Mouse (Mus musculus) limb, embryonic 14.5 days (tissue): ENCODE measurements around the gene Pqbp1. TPM values are rescaled to one million over a fixed set of nuclear protein-coding genes. Genes with fewer than 3 reads are reported as not detected.

Experiments
- ATAC-seq: fragments of 200-750 bp; cut with Nextera tagmentation; 2 replicates; pipeline ENCODE4 v1.8.0; 2017; ENCODE audit warnings: low read depth, moderate number of reproducible peaks, moderate TSS enrichment; ENCODE audit not compliant: low FRiP score
- DNase-seq: peaks from one replicate; pipeline ENCODE4 v3.0.0-alpha.2; 2015; ENCODE audit warnings: low spot score
- H3K27ac ChIP-seq: fragments of 300-500 bp; sonication (generic); replicated peaks from 2 replicates; pipeline ENCODE4 v1.5.1; 2014; ENCODE audit warnings: low read depth, mild to moderate bottlenecking, low read length, moderate library complexity, mixed read lengths
- H3K27me3 ChIP-seq: fragments of 300-500 bp; sonication (generic); 2 replicates; pipeline ENCODE4 v1.6.1; 2014; ENCODE audit warnings: low read length, mixed read lengths; ENCODE audit not compliant: control insufficient read depth, insufficient read depth
- H3K36me3 ChIP-seq: fragments of 300-500 bp; sonication (generic); 2 replicates; pipeline ENCODE4 v1.6.1; 2014; ENCODE audit warnings: mild to moderate bottlenecking, low read length, moderate library complexity, mixed read lengths; ENCODE audit not compliant: control insufficient read depth, insufficient read depth
- H3K4me1 ChIP-seq: fragments of 300-500 bp; sonication (generic); 2 replicates; pipeline ENCODE4 v1.6.1; 2014; ENCODE audit warnings: antibody characterized with exemption, low read length, mixed read lengths; ENCODE audit not compliant: control insufficient read depth, insufficient read depth
- H3K4me2 ChIP-seq: fragments of 300-500 bp; sonication (generic); replicated peaks from 2 replicates; pipeline ENCODE4 v1.6.1; 2014; ENCODE audit warnings: low read depth, mild to moderate bottlenecking, low read length, moderate library complexity; ENCODE audit not compliant: severe bottlenecking
- H3K4me3 ChIP-seq: fragments of 300-500 bp; sonication (generic); replicated peaks from 2 replicates; pipeline ENCODE4 v1.5.1; 2014; ENCODE audit warnings: low read length
- H3K9ac ChIP-seq: fragments of 300-500 bp; sonication (generic); 2 replicates; pipeline ENCODE4 v1.6.1; 2014; ENCODE audit warnings: mild to moderate bottlenecking, low read depth, low read length, moderate library complexity; ENCODE audit not compliant: severe bottlenecking
- H3K9me3 ChIP-seq: fragments of 300-500 bp; sonication (generic); 2 replicates; pipeline ENCODE4 v1.6.1; 2016; ENCODE audit warnings: low read length; ENCODE audit not compliant: control insufficient read depth
- POLR2A ChIP-seq: fragments of 200-500 bp; IDR thresholded peaks from 2 replicates; pipeline ENCODE4 v1.8.0; 2012; ENCODE audit warnings: inconsistent platforms, mild to moderate bottlenecking, moderate library complexity, borderline replicate concordance; ENCODE audit not compliant: insufficient read depth, insufficient read length; ENCODE audit errors: extremely low read depth
- WGBS: fragments of 180-500 bp; shearing (Covaris S2); extraction: QIAGEN DNeasy Blood & Tissue Kit; methylation state at CpG from one replicate; pipeline ENCODE4 v1.1.7; 2014; 5-methylcytosine and 5-hydroxymethylcytosine counted together
- polyA plus RNA-seq, 2 experiments: library from polyadenylated mRNA; depleted of rRNA in 1 of 2; stranded (reverse) in 1 of 2; unstranded in 1 of 2; fragments of >200 nt; fragmentation: Nextera tagmentation in 1 of 2; extraction: Ambion mirVana in 1 of 2; gene quantifications; 2 replicates each; pipeline versions ENCODE4 v1.2.1 to v1.2.3; 2012 to 2014

The Pqbp1 gene
- polyA plus RNA-seq, 2 experiments = 93.0 to 138 TPM

DNA sequence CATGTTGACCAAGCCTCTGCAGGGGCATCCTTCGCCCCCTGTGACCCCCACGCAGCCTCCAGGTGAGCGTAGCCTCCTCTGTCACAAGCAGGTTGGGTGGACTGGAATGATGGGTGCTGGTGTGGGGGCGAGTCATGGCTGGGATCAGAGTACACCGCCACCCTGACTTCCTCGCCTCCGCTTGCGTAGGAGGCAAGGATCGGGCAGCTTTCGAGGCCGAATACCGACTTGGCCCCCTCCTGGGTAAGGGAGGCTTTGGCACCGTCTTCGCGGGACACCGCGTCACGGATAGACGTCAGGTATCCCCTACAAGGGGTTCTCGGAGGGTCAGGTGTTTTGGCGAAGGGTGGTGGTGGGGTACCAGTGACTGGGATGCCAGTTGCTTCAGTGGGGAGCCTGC lies 20.6 kb downstream of the Pqbp1 start:
- WGBS = 29% methylated on average over 21 of the region's 21 CpGs
- no peaks in the 10 kb centered on the region for H3K9me3 ChIP-seq
- H3K4me1 ChIP-seq = no peaks in the 10 kb centered on the region
- peak; percentile 7; the same call in 1 of the 2 replicates for ATAC-seq
- H3K36me3 ChIP-seq = peaks cover 6% of the 10 kb centered on the region; the same call in 1 of the 2 replicates
- H3K9ac ChIP-seq = peak overlapping the region; percentile 34; the same call in 1 of the 2 replicates
- peak overlapping the region; percentile 40 for H3K4me3 ChIP-seq
- H3K4me2 ChIP-seq = peak overlapping the region; percentile 77
- DNase-seq = no peak
- TF ChIP-seq POLR2A = no peak
- H3K27ac ChIP-seq = no peak overlapping the region
- H3K27me3 ChIP-seq = no peaks in the 10 kb centered on the region

DNA sequence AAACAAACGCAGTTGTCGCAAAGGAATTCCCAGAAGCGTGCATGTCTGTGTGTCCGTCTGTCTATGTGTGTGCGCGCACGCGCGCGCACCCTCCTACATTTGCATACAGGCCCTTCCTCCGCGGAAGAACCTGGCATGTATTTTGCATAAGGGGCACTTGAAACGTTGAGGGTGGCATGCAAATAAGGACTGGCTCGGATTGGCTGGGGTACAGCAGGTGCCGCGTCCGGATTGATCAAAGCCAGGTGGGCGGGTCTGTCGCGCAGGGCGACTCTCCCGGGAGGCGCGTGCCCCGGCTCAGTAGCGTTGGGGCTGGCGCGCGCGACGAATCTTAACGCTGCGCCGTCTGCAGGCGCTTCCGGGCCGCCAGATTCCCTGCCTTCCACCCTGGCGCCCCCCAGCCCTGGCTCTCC lies 21.1 kb downstream of the Pqbp1 start, which contains the start of gene Pim2:
Gene Pim2, plus strand, starts transcription at position 256 of the 413 bp plus-strand sequence.
- Histone ChIP-seq H3K4me3 (peak within 1 kb of the TSS; percentile 40), H3K4me1 (no peaks in the 10 kb centered on the region), H3K36me3 (peaks cover 6% of the 10 kb centered on the region; the same call in 1 of the 2 replicates), H3K27ac (no peak within 1 kb of the TSS), H3K9ac (peak within 1 kb of the TSS; percentile 34; the same call in 1 of the 2 replicates), H3K9me3 (no peaks in the 10 kb centered on the region), H3K27me3 (no peaks in the 10 kb centered on the region), H3K4me2 (peak within 1 kb of the TSS; percentile 77)
- WGBS = 33% methylated on average over 29 of the region's 38 CpGs
- TF ChIP-seq POLR2A = no peak
- ATAC-seq = peak; percentile 73
- peak; percentile 56 for DNase-seq

DNA sequence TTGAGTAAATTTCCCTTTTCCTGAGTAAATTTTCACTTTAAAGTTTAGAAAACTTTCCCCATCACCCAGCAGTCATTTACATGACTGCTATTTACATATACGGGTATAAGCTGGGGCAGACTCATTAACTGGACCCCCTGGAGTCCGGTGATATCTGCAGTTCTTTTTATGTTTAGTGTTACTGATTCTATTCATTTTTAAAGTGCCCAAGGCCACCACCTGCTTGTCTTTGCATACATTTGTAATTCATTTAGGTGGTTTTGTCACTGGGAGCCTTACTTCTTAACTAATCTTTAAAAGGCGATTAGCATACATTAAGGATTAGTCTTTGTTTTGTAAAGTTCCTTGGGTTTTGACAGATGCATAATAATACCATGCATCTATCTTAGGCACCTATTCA lies 29.2 kb downstream of the Pqbp1 start:
- no peak for TF ChIP-seq POLR2A
- Histone ChIP-seq H3K9me3 (no peaks in the 10 kb centered on the region), H3K4me1 (no peaks in the 10 kb centered on the region), H3K4me2 (no peak overlapping the region), H3K27ac (no peak overlapping the region), H3K4me3 (no peak overlapping the region), H3K27me3 (no peaks in the 10 kb centered on the region), H3K36me3 (peaks cover 6% of the 10 kb centered on the region; the same call in 1 of the 2 replicates), H3K9ac (no peak overlapping the region)
- ATAC-seq (no peak), DNase-seq (no peak)
- WGBS = 41% methylated on average over 3 of the region's 3 CpGs

- H3K36me3 ChIP-seq = no peaks in the 10 kb centered on the region
- no peak overlapping the region for H3K4me3 ChIP-seq
- no peak overlapping the region for H3K27ac ChIP-seq
- H3K9me3 ChIP-seq = no peaks in the 10 kb centered on the region
- ATAC-seq (no peak), DNase-seq (no peak)
- no peaks in the 10 kb centered on the region for H3K27me3 ChIP-seq
- 77% methylated on average over 2 of the region's 2 CpGs for WGBS
- no peak overlapping the region for H3K9ac ChIP-seq
- no peak for TF ChIP-seq POLR2A
- H3K4me1 ChIP-seq = no peaks in the 10 kb centered on the region
- no peak overlapping the region for H3K4me2 ChIP-seq
These were observed 30.6 kb downstream of the Pqbp1 start for GRCm38 (mm10) chrX:7868506-7868905.

DNA sequence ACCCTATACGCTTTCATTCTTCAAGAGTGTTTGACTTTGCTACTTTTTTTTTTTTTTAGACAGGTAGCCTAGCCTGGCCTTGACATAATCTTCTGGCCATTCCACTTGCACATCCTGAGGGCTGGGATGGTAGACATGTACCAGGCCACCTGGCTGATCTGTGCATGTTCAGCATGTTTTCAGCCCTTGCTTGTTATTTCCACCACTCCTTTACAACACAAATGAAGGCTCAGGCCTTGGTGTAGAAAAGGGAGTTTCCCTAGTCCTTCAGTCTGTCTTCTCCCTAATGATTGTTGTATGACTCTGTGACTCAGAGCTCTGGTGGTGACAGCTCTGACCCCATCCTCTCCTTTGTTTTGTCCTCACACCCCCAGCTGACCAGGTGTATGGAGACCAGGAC lies 31.9 kb downstream of the Pqbp1 start:
- no peaks in the 10 kb centered on the region for H3K27me3 ChIP-seq
- WGBS = 100% methylated on average over 1 of the region's 1 CpGs
- no peak for DNase-seq
- no peak overlapping the region for H3K4me2 ChIP-seq
- ATAC-seq = no peak
- no peak overlapping the region for H3K9ac ChIP-seq
- no peak overlapping the region for H3K4me3 ChIP-seq
- H3K36me3 ChIP-seq = no peaks in the 10 kb centered on the region
- no peaks in the 10 kb centered on the region for H3K9me3 ChIP-seq
- no peak for TF ChIP-seq POLR2A
- no peaks in the 10 kb centered on the region for H3K4me1 ChIP-seq
- H3K27ac ChIP-seq = no peak overlapping the region
